Mouse (Mus musculus) R1 (cell line): ENCODE data around the gene Pikfyve.
"Not testable (repeated sequence)": the region's sequence is repeated elsewhere in the genome, so short reads cannot be mapped to it uniquely, and the experiment has no call there.

ENCODE experiments used
- DNase-seq: peaks from one replicate; pipeline ENCODE4 v3.0.0-alpha.2; 2018; ENCODE audit warnings: low read depth, low spot score

The Pikfyve gene

DNA sequence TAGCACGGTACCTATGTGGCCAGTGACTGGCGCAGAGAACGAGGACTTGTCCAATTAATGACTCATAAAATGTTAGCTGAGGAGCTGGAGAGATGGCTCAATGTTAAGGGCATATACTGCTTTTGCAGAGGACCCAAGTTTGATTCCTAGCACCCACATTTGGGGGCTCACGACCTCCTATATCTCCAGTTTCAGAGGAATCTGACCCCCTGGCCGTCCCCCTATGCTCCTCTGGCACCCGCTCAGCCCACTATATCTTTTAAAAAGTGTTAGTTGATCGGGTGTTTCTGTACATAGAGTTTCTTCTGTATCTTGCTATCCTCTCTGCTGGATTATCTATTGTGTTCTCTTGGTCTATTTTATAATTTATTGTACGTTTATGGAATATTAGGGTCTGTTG is 1.5 kb upstream of the Pikfyve start:
- DNase-seq: no peak

DNA sequence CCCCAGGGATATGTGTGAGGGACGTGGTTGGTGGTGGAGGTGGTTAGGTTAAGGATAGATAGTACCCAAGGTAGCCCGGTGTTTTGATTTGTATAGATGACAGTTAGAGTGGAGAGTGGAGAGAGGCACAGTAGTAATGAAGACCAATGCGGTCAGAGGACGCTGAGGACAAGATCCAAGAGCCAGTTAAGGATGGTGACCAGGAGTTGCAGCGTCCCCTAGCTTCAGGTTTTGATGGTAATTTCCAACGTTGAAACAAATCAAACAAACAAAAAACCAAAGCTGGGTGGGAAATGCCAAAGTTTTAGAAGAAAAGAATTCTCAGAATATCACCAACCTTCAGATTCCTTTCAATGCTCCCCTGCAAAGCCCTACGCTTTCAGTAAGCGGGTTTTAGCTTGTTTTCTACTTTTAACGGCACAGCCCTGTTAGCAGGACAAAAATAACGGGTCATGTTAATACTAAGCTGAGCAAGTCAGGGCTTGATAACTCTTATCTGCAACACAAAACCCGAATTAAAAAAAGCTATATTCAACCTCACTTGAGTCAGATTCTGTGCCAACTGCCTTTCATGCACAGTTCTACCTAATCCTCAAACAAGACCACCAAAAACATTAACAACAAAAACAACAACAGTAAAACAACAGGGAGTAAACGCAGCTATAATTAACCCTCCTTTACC is 818 bp upstream of the Pikfyve start:
- DNase-seq: peak; percentile 21

DNA sequence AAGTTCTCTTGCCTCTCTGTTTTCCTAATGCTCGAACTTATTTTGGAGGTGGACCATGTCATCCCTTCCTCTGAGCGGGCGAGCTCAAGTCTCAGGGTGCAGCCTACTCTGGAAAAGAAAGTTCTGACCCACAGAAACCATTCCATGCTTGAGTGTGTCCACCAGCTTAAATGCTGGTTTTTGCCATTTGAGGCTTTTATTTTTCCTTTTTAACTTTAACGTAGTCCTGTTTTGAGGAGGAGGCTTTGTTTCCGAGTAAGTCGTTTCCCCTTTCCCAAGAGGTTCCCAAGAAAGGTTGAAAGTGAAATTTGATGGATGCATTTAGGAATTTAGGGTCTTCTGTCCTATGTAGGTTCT is 569 bp downstream of the Pikfyve start:
- DNase-seq: peak; percentile 44

DNA sequence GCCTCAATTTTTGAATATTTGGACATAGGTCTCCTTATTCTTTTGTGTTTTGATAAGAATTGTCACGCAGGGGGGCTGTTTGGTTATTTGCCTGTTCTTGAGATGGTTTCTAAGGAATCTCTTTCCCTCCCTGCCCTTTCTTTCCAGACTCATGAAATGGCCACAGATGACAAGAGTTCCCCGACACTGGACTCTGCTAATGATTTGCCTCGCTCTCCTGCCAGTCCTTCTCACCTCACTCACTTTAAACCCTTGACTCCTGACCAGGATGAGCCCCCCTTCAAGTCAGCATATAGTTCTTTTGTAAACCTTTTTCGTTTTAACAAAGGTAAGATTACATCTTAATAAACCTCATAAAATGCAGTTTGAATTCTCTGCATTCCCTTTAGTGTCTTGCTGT is 3.7 kb downstream of the Pikfyve start:
- no peak for DNase-seq

DNA sequence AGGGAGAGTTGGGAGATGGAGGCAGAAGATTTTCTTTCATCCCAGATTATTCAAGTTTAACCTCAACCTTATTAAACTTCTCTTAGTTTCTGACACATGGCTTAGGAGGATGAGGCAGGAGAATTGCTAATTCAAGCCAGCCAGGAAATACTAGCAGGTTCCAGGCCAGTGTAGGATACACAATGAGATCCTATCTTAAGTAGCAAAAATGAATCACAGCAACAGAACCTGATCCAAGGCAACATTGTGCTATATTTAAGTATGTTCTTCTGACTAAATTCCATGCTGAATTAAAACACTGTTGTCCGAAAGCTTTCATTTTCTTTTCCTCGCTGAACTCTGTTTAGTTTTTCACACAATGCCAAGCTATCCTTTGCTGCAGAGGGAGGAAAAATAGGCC is 6.7 kb downstream of the Pikfyve start:
- DNase-seq: no peak

DNA sequence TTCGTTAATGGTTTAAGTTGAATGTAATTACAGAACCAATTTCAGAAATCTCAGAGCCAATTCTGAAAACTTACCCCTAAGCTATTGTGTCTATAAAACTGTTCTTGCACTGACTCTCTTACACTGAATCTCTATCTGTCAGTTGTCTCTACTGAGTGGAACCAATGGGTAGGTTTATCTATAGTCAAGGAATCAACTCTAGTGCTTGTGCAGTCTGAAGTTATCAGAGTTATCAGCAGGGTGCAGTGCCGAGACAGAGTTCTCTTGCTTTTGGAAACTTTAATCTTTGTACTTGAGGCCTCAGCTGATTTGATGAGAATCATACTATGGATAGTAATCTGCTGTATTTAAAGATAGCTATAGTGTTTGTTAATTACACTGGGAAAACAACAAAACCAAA is 11.9 kb downstream of the Pikfyve start:
- DNase-seq: no peak

DNA sequence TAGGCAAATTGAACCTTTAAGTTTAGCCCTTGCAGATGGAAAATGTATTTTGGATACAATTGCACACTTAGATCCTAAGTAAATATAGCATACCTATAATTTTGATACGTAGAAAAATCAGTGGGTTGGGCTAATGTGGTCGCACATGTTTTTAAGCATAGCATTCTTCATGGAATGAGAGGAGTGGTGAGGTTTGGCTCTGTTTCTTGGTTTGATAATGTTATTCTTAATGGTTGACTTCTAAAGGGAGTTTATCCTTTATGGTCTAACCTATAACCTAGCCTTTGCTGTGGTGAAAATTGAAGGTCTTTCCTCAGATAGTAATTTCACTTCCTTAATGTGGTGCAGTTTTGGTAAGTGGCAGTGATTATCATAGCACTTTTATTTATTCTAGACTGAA is 12.4 kb downstream of the Pikfyve start:
- DNase-seq: no peak

DNA sequence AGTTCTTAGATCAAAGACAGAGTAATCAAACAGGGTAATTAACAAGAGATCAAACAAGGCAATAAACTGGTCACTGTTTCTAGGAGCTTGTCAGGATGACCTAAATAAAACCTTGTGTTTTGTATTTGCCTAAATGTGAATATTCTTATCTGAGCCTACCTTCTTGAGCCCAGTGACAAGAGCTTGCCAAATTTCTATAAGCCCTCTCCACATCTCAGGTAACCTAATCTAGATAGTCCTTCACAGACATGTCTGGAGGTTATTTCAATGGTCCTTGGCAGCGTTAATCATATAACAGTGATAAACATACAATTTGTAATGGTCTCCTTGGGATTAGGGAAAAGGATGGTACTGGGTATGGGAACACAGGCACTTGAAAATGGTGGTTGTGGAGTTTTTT is 17.8 kb downstream of the Pikfyve start:
- DNase-seq: no peak

DNA sequence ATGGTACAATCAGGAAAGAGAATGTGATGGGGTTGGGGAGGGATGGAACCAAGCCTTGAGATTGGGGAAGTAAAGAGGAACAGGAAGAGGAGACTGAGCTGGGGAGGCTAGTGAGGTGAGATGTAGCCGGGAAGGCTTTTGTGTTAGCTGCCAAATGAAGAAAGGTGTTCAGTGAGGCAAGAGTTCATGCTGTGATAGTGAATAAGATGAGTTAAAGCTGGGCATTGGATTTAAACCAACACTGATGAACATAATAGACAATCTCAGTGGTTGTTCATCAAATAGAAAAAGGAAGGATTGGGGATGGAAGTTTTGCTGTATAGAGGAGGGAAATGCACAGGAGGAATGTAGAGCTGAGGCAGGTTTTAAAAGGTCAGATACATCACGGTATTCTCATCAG is 26.7 kb downstream of the Pikfyve start:
- DNase-seq: peak; percentile 76

DNA sequence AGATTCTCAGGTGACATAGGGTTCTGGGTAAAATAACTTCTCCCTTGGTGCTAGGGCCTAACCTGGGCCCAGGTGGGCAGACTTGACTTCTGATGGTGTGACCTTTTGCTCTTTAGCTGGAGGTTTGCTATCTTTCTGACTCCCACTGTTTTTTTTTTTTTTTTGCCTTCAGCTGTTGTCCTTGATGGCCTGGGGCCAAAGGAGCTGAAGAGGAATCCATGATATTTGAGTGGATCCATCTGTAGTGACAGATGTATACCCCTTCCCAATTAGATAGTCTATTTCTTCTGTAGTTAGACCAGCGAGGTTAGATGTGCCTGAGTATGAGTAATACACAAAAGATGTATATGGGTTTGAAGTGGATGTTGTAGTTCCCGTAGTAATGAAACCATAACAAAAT is 31.1 kb downstream of the Pikfyve start:
- no peak for DNase-seq

DNA sequence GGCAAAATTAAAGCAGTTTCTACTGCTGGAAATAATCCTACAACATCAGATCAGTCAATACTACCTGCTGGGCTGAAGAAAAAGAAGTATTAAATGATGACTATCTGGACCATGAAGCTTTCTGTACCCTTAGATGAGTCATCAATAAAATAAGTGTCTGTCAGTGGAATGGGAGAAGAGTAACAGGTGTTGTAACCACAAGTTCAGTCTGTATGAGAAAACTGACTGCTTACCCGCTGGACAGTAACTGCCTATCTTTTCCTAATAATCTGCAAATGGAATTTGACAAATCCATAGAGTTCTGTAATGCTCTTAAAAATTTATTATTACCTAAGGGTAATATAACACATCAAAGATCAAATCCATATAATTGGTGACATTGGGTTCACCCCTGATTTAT is 31.5 kb downstream of the Pikfyve start:
- DNase-seq: no peak

DNA sequence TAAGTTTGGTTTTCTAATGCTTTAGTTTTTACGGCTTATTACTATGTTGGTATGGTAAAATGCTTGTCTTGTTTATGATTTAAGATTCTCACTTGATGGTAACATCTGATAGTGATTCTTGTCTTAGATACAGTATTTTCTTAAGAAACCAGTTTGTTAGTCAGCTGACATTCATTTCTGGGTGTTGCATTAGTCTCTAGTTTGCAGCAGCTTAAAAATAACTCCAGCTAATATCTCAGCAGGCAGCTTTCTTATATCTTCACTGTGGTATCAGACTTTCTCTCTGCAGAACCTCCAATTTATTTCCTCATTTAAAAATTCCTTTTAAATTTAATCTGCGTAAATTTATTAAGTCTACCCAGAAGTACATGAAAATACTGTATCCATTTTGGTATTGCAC is 37.2 kb downstream of the Pikfyve start:
- DNase-seq: no peak

DNA sequence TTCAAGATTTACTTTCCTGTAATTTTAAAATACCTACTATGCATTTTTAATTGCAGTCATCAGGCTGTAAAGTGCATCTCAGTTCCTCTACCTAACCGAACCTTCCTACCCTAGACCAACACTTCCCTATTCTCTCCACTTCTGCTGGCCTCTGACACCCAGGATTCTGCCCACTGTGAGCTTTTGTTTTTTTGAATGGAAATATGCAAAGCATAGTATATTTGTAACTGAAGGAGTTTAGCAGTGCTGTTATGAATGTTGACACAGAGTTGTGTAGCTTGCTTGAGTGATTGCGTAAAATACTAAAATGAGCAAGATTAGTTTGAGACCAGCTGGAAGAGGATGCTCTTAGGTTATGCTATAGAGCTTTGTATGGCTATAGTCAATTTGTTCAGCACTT is 41.2 kb downstream of the Pikfyve start:
- no peak for DNase-seq

DNA sequence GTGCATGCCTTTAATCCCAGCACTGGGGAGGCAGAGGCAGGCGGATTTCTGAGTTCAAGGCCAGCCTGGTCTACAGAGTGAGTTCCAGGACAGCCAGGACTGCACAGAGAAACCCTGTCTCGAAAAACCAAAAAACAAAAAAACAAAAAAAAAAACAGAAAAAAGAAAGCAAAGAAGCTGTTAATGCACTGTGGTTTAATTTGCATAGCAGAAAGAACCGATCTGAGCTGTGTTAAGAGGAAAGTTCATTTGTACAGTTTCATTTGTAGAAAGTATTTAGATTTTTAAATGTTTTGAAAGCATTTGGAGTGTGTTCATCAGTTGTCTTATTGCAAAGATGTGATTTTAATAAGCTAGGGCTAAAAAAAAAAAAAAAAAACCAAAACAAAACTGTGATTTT is 43.3 kb downstream of the Pikfyve start:
- DNase-seq: not testable (repeated sequence)

DNA sequence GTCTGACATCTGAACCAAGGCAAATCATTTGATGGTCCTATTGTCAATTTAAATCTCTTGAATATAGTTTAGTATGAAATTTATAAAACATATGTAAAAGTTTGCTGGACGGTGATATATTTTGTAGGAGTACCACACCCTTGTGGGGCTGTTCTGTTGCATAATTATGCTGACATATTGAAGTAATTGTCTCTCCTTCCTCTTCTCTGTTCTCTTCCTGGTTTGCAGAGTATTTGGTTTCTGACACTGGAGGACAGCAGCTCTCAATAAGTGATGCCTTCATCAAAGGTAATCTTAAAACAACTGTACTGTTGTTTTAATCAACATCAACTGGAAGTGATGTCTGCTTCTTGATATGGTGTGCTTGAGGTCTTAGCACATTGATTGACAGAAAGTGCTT is 44.1 kb downstream of the Pikfyve start:
- no peak for DNase-seq

DNA sequence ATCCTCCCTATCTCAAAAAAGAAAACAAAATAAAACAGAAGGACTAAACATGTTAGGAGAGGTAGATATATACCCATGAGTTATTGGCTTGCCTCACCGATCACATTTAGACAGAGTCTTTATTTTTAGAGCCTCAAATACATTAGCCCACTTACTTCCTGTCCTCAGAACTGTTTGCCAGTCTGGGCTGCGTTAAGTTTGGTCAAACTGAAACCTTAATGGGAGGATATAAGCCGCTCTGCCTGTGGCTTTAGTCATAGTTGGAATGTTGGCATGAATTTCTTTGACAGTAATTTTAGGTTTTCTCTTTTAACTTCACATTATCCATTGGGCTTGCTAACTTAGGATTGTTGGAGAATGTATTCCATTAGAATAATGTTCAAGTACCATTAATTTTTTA is 51.2 kb downstream of the Pikfyve start:
- no peak for DNase-seq

DNA sequence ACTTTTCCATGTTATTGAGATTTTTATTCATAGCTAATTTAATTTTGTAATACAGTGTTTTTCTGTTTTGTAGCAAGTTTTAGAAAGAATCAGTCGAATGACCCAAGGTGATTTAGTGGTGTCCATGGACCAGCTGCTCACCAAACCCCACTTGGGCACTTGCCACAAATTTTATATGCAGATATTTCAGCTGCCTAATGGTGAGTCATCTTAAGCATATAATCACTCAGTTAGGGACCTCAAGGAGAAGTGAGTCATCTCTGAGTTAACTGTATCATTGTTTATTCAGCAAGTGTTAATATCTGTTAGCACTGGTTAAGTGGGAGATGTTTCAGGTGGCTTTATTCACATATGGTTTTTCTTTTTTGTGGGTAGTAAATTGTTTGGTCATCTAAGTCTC is 59.2 kb downstream of the Pikfyve start:
- no peak for DNase-seq

DNA sequence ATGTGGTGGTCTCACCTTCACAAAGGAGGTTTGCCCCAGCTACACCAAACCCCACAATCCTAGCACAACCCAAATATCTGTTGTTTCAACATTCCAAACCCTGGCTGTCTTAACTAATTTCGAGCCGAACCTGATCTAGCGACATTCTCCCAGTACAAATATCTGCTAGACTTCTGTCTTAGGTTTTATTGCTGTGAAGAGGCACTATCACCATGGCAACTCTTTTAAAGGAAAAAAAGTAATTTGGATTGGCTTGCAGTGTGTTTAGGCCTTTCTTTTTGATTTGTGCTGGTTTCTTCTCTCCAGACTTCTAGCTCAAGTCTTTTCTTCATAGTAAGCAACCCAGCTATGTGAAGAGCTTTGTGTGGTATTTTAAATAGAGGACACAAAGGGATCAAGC is 94.0 kb downstream of the Pikfyve start:
- DNase-seq: no peak

DNA sequence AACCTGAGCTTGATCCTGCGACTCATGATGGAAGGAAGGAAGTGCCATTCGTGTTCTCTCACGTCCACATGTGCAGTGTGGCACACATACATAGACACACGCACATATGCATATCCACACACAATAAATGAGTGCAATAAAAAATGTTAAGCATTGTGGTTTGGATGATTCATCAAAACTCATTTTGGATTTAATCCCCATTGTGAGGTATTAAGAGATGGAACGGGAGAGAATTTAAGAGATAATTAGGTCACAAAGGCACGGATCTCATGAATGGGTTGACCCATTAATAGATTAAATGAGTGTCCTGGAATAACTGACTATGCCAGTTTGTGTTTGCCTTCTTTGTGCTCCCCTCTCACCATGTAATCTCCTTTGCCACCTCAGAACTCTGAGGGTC is 95.3 kb downstream of the Pikfyve start, which contains the start of gene Pth2r:
Gene Pth2r, plus strand, starts transcription at position 301 of the 400 bp plus-strand sequence.
- no peak for DNase-seq

DNA sequence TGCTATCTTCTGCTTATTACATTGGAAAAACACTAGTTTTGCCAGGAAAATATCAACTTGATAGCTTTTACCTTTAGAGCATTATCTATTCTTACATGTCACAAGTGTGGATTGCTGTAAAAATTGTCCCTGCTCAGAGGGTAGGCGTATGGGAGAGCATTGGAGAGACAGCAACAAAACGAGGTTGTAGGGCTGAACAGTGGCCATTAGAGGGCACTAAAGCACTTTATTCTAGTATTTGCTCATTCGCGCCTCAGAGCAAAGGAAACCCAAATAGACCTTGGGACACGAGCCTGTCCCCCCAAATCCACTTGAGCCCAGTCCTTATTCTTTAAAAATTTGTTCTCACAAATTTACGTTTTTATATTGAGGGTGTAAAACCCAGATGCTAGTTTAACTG is 96.3 kb downstream of the Pikfyve start:
- DNase-seq: peak; percentile 61

DNA sequence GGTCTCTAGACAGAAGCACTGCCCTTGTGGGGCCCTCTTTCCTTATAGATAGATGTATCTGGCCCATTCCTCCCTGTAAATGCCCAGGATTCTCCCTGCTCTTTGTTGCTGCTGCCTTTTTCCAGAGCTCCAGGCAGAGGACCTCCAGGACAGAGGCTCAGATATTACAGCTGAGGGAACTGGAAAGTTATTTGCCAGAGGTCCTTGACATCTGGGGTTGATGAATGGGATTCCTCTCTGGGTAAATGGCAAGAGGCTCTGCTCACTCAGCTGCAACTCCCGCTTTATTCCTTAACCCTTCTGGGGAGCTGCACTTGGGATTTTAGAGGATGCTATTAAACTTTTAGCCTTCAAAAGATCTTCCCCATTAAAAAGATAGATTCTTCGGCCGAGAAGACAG is 122.0 kb downstream of the Pikfyve start:
- no peak for DNase-seq

DNA sequence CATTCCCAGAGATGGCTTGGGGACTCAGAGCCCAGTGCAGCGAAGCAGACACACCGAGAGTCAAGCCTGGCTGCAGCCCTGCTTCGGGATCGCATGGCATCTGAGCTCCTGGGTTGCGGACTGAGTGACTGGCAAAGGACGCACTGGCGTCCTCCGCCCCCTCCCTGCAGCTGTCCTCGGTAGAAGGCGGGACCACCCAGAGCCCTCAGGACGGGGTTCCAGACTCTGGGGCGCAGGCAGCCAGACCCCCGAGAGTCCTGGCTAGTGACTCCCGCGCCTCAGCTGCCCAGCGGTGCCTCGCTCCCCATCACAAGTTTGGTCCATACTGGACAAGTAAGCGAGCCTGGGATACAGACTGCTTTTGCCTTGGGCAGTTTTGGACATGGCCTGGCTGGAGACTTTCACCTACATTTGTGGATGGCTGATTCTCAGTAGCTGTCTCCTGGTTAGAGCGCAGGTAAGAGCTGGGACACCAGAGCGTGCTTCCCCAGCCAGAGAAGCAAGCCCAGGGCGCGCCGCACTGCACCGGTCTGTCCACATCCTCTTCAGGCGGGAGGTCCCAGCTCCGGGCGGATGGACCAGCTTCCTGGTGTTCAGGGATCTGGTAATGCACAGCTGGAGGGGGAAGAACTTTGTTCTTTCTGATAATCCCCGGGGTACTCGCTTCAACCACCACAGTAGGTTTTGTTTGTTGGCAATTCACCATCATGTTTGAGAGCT is 124.9 kb downstream of the Pikfyve start:
- DNase-seq: peak; percentile 26

DNA sequence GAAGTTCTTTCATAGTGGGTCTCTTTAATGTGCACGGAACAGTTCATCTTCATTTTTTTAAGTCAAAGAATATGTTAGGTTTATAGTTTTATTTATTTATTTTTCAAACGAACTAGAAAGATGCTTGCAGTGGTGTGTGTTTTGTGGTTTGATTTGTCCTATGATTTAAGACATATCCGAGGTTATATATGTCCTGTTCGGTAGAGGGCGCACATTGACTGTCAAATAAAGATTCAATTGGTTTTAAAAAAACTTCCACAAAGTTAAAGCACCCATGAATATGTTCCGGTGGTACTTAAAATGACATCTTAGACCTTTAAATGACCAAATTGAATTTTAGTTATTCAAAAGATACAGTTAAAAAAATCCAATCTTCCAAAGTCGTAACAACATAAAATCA is 125.6 kb downstream of the Pikfyve start:
- peak; percentile 59 for DNase-seq

DNA sequence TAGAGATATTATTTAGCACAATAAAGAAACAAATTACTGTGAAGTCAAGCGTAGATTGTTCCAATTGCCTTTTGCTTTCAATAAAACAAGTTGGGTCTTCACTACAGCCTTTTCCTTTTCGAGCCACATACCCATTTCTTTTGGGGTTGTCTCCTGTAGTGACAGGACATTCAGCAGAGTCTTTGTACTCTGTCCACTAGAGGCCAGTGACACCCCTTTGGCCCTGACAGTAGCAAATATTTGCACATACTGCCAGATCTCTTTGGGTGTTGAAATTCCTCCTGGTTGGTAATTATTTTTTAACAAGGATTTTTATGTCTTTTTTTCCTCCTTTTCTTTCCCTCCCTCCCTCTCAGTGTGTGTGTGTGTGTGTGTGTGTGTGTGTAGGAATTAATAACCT is 126.4 kb downstream of the Pikfyve start:
- no peak for DNase-seq
